Mouse (Mus musculus): Measurements from ENCODE around the gene Gde1. TPM values are rescaled to one million over a fixed set of nuclear protein-coding genes. Genes with fewer than 3 reads are reported as not detected.

Gene Gde1
- total RNA-seq, 1 experiment from 2014 or later, result 26.7 TPM

DNA sequence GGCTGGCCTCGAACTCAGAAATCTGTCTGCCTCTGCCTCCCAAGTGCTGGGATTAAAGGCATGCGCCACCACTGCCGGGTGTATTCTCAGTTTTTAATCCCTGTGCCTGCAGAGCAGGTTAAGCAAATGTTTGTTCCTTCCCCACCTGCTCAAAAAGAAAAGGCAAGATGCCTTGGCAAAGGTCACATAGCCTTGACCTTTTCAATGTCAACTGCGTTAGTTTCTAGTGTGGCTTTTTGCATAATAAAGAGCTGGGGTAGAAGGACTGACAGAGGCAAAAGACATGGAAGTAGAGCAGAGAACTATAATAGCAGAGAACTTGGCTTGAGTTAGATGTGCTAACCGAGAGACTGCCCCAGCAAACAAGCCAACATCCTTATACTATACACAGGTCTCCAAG lies 5.2 kb upstream of the Gde1 start:
- no peak for ATAC-seq (replicated peaks; ENCODE audit: insufficient number of reproducible peaks, low FRiP score, low TSS enrichment, poor library complexity, severe bottlenecking)

DNA sequence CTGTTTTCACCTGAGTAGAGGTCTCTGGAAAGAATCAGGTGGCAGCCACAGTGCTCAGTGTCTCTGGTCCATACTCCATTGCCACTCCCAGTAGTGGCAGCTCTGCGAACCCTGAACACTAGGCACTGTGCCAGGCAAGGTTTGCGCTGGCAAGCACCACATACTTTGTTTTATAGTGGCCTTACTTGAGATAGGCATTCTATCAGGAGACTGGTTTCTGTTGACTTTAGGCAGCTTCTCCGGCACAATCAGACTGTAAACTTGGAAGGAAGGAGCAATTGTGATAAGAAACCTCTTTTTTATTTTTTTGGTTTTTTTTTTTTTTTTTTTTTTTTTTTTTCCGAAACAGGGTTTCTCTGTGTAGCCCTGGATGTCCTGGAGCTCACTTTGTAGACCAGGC lies 2.4 kb upstream of the Gde1 start:
- no peak for ATAC-seq (replicated peaks; ENCODE audit: insufficient number of reproducible peaks, low FRiP score, low TSS enrichment, poor library complexity, severe bottlenecking)

DNA sequence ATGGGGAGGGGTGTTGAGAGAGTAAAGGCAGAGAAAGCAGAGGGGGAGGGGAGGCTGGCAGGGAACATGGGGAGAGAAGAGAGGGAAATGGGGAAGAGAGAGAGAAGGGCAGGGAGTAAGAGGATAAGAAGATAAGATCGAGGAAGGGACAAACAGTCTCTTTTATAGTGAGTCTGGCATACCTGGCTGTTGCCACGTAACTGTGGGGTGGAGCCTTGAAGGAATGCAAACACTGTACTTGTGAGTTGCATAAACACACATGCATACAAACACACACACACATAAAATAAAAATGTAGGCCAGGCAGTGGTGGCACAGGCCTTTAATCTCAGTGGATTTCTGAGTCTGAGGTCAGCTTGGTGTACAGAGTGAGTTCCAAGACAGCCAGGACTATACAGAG lies 1.6 kb upstream of the Gde1 start:
- no peak for ATAC-seq (replicated peaks; ENCODE audit: insufficient number of reproducible peaks, low FRiP score, low TSS enrichment, poor library complexity, severe bottlenecking)

DNA sequence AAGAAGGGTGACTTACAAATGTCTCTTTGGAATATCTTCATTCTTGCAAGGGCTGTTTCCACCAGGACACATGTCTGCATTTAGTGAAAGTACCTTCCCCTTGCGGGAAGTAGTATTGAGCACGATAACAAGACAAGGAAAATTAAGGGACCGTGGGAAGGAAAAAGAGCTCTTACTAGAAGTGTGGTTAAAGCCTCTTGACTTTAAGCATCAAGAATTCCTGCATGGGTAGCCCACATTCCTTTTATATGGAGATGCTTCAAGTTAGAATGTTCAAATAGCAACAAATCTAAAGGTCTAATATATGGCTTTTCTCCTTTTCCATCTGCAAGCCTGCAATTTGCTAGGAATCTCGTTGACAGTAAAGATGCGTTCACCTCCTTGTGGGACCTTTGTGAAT lies 910 bp upstream of the Gde1 start:
- ATAC-seq (replicated peaks; ENCODE audit: insufficient number of reproducible peaks, low FRiP score, low TSS enrichment, poor library complexity, severe bottlenecking), result no peak

DNA sequence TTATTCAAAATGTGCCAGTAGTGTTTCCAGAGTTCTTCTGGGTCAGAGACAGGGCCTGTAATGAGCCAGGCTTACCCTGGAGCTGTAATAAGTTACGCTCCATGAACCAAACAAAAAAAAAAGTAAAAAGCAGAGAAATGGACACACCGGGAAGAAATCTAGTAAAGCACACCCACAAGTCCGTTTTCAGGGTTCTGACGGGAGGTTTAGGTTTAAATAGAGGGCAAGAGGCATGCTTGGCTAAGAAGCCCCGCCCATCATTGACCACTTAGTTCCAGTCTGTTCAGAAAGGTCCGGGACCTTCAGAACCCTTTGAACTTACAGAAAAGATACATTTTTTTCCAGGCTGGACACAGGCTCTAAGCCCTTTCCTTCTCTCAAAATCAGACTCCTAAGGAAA lies 473 bp upstream of the Gde1 start:
- no peak for ATAC-seq (replicated peaks; ENCODE audit: insufficient number of reproducible peaks, low FRiP score, low TSS enrichment, poor library complexity, severe bottlenecking)

DNA sequence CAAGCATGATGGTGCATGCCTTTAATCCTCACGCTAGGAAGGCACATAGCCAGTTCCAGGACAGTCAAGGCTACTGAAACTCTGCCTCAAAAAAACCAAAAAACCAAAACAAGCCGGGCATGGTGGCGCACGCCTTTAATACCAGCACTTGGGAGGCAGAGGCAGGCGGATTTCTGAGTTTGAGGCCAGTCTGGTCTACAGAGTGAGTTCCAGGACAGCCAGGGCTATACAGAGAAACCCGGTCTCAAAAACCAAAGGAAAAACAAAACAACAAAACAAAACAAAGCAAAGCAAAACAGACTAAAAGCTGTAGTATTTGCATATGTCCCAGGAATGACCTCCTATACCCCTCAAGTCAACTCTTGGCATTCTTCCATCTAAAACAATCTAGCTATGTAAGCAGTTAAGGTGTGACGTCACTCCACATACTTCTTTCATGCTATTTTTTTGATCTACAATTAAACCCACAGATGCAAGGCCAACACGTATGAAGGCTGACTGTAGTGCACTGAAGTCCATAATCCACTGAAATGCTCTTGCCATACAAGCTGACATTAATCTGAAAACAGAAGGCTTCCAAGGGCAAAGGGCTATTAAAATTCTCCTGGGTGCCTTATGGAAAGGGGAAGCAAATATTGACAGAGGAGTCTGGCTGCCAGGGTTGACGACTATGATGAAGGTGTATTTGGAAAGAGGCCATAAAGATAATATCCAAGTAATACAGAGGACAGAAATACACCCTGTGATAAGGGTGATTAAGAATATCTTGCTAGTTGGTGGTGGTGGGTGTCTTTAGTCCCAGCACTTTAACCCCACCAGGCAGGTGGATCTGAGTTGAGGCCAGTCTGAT lies 1.4 kb downstream of the Gde1 start:
- no peak for ATAC-seq (replicated peaks; ENCODE audit: insufficient number of reproducible peaks, low FRiP score, low TSS enrichment, poor library complexity, severe bottlenecking)

DNA sequence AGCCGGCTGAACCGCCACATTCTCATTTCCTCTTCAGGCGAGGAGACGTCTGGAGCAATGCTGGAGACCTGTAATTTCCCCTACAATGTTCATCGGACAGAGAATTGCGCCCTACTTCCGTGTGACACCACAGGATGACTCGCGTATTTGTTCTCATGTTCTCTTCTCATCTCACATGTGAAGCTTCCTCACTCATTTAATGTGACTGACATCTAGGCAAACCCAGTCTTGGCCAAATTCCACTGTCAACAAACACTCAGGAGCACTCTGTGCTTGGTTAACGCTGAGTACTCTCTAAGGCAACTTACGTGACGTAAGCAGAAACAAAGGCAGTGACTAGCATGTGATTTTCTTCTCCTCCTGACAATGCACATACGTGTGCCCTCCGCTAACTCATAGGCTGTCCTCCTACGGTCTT lies 2.4 kb downstream of the Gde1 start:
- ATAC-seq (replicated peaks; ENCODE audit: insufficient number of reproducible peaks, low FRiP score, low TSS enrichment, poor library complexity, severe bottlenecking), result peak; percentile 68

DNA sequence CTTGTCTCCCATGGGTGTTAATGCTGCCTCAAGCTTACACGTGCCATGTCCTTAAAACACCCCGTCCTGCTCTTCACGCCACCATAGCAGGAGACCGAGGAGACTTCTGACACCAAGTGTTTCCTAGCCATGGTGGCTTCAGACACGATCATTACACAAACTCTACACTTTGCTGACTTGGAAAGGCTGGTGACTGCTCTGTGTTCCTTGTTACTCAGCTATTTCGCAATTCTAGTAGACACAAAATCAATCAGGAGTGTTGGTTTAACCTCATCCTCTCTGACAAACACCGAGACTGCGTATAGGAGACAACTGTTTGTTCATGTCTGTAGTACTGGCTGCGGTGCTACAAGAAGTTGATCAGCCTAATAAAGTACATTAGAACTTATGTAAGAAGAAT lies 6.7 kb downstream of the Gde1 start:
- ATAC-seq (replicated peaks; ENCODE audit: insufficient number of reproducible peaks, low FRiP score, low TSS enrichment, poor library complexity, severe bottlenecking), result no peak

DNA sequence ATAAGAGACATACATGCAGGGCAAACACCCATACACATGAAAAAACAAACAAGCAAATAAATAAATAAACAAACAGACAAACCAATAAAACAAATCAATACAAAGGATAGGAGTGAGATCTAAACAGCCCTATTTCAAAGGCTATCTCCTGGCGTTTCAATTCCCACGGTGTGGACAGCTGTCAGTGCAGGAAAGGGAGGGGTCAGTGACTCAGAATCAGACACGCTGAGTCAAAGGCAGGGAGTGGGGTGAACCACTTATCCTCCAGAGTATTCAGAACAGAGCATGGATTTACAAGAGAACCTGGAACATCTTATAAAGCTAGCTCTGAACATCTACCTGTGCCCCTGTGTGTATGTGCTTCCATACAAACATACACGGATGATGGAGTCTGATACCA lies 8.4 kb downstream of the Gde1 start:
- ATAC-seq (replicated peaks; ENCODE audit: insufficient number of reproducible peaks, low FRiP score, low TSS enrichment, poor library complexity, severe bottlenecking), result no peak

DNA sequence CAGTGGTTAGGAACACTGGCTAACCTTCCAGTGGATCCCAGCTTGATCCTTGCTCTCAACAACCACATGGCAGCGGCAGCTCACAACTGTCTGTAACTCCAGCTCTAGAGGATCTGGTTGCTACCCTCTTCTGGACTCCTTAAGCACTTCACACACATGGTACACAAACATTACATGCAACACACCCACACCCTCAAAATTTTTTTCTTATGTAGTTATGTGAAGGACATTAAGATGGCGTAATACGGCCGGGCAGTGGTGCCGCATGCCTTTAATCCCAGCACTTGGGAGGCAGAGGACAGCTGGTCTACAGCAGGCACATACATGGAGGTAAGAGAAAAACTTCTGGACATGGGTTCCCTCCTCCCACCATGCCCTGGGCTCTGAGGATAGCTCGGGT lies 9.4 kb downstream of the Gde1 start:
- no peak for ATAC-seq (replicated peaks; ENCODE audit: insufficient number of reproducible peaks, low FRiP score, low TSS enrichment, poor library complexity, severe bottlenecking)

DNA sequence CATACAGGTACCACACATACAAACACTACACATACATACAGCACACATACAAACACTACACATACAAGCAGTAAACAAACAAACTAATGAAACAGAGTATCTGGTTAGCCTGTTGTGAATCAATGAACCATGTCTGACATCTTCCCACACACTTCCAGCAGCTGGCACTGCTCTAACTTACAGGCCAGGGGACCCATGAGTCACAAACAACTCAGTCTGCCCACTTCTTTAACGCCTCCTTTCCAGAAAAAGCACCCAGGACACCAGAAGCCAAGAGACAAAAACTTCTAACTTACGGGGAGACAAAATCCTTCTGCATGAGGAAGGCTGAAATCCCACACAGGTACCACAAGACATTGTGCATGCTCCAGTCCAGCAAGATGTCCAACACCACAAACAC lies 14.3 kb downstream of the Gde1 start:
- no peak for ATAC-seq (replicated peaks; ENCODE audit: insufficient number of reproducible peaks, low FRiP score, low TSS enrichment, poor library complexity, severe bottlenecking)

DNA sequence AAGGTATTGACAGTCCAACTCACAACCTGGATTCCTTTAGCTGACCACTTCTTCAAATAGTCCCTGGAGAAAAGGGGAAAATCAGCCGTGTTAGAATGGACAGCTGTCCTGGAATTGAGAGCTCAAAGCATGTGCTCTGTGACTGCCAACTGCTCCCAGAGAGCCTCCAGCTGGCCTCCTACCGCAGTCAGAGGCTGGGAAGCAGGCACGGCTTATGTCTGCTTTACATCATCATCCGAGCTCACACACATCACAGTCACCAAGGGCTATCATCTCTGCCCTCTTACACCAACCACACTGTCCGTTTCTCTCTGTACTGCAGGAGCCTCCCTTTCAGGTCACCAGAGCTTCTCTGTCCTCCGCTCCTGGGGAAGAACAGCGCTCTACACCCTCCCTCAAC lies 16.5 kb downstream of the Gde1 start:
- ATAC-seq (replicated peaks; ENCODE audit: insufficient number of reproducible peaks, low FRiP score, low TSS enrichment, poor library complexity, severe bottlenecking), result no peak

DNA sequence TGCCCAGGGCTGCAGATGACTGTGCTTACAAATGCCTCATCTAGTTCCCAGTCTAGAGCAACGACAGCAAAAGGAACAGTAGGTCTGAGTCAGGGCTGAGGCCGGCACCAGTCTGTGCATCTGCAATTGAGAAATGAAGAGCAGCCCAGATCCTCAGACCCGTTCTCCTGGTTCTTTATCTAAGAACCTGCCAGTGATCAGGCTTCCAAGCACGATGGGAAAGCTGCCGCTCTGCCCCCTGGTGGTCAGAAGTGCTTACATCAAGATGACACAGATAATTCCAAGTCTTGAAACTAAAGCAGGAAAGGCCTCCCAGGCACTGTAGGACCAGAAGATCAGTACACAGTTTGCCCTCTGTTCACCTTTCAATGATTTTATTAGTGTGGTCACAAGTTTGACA lies 17.4 kb downstream of the Gde1 start:
- ATAC-seq (replicated peaks; ENCODE audit: insufficient number of reproducible peaks, low FRiP score, low TSS enrichment, poor library complexity, severe bottlenecking), result peak; percentile 49; the same call in 1 of the 2 replicates

DNA sequence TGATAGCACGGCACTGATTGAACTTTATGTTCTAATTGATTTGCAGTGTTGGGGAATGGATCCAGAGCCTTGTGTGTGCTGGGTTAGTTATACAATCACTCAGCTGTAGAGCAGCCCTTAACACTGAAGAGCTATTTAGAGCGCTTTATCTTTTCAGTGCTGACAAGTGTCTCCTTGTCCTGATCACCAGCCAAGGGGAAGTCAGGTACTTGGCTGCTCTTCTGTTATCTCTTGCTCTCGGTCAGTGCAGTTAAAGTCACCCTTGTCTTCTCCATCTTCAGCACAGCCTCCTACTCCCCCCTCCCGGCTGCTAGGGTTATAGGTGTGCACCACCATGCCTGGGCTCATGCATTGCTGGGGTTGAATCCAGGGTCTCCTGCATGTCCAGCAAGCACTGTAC lies 28.8 kb downstream of the Gde1 start:
- ATAC-seq (replicated peaks; ENCODE audit: insufficient number of reproducible peaks, low FRiP score, low TSS enrichment, poor library complexity, severe bottlenecking), result no peak

DNA sequence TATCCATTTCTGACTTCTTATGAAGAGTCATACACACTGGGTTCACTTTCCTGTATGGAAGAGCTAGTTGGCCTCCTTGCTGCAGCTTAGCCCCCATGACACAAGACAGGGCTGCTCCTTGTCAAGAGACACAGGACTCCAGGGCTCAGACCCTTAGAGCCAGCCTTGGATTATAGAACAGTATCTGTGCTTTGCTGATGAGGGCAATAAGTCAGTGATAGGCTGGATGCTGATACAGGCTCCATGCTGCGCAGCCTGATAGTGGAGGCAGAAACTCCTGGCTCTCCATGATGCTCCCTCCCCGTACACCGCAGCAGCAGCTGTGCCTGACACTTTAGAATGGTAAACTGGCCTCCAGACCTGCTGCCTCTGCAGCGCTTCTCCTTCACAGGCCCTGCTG lies 35.4 kb downstream of the Gde1 start:
- ATAC-seq (replicated peaks; ENCODE audit: insufficient number of reproducible peaks, low FRiP score, low TSS enrichment, poor library complexity, severe bottlenecking), result no peak

DNA sequence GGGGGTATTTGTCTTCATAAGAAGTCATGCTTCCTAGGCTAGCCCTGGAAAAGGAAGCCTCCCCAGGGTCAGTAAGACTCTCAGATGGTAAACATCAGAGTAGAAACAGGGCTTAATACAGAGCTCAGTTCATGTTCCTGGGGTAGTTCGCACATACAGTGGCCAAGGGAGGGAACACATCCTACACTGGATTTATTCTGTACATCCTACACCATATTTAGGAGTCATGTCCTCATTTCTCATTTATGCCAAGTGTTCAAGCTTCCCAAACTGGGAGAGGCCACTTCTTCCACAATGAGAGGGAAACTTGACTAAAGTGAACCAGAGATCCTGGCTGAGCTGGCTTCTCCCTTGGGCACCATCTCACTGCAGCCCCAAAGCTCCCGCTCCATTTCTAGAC lies 37.8 kb downstream of the Gde1 start:
- no peak for ATAC-seq (replicated peaks; ENCODE audit: insufficient number of reproducible peaks, low FRiP score, low TSS enrichment, poor library complexity, severe bottlenecking)

DNA sequence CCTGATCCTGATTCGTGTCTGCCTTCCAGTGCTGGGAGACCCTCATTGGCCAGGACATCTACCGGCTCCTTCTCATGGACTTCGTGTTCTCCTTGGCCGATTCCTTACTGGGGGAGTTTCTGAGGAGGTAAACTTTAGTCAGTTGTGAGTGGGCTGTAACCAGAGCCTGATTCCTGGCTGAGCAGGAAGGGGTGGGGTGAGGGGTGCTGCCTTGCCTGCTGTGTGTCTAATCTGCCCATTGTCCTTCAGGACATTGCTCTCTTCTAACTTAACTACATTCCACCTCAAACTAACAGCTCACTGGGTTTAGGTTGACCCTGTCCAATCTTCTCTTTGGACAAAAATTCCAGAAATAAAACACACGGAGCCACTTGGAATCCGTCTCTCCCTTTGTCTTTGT lies 48.8 kb downstream of the Gde1 start:
- ATAC-seq (replicated peaks; ENCODE audit: insufficient number of reproducible peaks, low FRiP score, low TSS enrichment, poor library complexity, severe bottlenecking), result no peak

DNA sequence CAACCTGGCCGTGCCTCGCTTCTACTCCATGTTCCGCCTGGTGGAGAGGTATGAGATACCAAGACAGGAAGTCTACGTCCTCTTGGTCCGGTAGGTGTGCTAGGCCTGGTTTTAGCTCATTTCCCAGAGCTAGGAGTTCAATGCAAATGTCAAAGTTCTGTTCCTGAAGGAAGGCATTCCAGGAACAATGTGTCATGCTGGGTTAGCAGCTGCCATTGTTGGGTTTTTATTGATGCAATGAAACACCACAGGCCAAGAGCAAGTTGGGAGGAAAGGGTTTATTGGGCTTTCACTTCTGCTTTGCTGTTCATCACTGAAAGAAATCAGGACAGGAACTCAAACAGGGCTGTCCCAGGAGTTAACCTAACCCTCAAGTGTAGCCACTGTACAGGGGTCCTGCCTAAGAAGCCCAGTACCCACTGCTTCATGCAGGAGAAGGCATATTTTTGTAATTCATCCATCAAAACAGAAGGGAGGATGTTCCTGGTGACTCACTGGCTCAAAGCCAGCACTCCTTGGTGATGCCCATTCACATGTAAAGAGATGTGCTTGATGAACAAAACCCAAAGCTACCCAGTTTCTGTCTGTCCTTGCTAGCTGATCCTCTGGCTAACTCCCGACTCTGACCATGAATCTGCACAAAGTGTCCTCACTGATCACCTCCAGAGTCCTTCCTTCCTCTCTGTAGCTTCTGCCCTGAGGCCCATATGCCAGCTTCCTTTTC lies 52.8 kb downstream of the Gde1 start:
- no peak for ATAC-seq (replicated peaks; ENCODE audit: insufficient number of reproducible peaks, low FRiP score, low TSS enrichment, poor library complexity, severe bottlenecking)

DNA sequence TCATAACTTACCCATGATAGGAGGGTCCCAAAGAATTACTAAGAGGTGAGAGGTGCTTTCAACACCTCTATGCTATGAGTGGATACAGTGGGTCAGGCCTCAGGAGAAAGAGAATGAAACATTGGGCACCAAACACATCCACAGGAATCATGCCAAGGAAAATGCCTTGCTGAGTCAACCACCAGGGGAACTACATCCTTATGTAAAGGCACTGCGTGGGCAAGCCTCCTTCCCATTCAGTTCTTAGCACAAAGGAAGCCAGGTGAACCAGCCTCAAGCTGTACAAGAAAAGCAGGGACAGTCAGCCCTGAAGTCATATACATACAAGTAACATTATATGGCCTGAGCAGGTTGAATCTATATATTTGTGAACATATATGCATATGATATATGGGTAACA lies 54.7 kb downstream of the Gde1 start:
- ATAC-seq (replicated peaks; ENCODE audit: insufficient number of reproducible peaks, low FRiP score, low TSS enrichment, poor library complexity, severe bottlenecking), result no peak

DNA sequence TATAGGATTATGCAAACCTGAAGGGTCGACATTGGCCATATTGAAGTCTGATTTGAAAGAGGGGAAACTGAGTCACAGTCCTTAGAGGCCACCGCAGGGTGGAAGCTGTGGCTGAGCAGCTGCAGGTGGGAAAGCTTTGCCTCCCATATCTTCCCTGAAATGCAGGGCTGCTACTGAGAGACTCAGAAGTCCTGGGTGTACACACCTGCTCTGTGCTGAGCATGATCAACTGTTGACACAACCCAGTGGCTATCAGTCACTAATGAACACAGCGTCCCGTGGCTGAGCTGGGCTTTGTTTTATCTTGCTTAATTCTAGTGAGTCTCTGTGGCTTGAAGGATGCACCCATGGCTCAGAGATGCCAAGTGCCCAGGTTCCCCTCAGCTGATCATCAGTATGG lies 55.5 kb downstream of the Gde1 start:
- ATAC-seq (replicated peaks; ENCODE audit: insufficient number of reproducible peaks, low FRiP score, low TSS enrichment, poor library complexity, severe bottlenecking), result no peak
